Mouse (Mus musculus) heart, postnatal 14 days (tissue): ENCODE measurements at regions not wholly inside any gene's neighbourhood (a gene's known extent, or its start where the extent isn't known, plus 50 kb on each side); places are given as distances from the start of the nearest gene placed in this dataset.
"Not testable (repeated sequence)": the region's sequence is repeated elsewhere in the genome, so short reads cannot be mapped to it uniquely, and the experiment has no call there.

Experiments
- DNase-seq, 2 experiments: peaks; one replicate each; pipeline ENCODE4 v3.0.0; 2021 to 2022
- intact Hi-C: fragments of 180-260 bp; cut with DNase I; formaldehyde crosslinking; loops from one replicate; pipeline ENCODE4 v1.15.1; 2025

DNA sequence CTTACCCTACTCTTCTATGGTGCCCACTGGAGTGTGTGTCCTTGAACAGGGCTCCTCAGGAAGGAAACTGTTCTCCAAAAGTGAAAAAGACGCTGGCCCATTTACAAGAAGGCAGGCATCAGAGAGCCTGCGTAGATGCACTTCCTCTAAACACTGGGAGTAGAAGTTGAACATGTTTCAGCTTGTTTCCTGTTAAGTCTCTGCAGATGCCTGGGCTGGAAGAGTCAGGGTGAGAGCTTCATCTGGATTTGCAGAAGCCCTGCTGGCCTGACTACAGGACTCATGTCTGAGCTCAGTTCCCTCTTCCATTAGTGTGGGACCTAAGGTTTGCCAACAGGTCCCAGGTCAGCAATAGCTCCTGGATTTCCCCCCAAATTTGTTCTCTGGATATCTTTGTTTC is 54.7 kb upstream of the Nlrp1b start:
- intact Hi-C loops: no loop called here
- no peak for DNase-seq

- DNase-seq: not testable (repeated sequence)
- intact Hi-C loops: loop anchor here (2.0 kb wide), 1 partner anchor 57 kb away; the partner anchor contains the start of gene Nlrp1b
These were observed 57.7 kb upstream of the Nlrp1b start for GRCm38 (mm10) chr11:71288243-71288642.

GRCm38 (mm10) chr11:71289490-71289889 is 59.0 kb upstream of the Nlrp1b start:
- intact Hi-C loops: loop anchor here (2.0 kb wide), 1 partner anchor 59 kb away; the partner anchor contains the start of gene Nlrp1b
- DNase-seq: no peak

- no peak for DNase-seq
- intact Hi-C loops: no loop called here
These were observed 68.9 kb upstream of the Nlrp1b start for GRCm38 (mm10) chr11:71299479-71299878.

DNA sequence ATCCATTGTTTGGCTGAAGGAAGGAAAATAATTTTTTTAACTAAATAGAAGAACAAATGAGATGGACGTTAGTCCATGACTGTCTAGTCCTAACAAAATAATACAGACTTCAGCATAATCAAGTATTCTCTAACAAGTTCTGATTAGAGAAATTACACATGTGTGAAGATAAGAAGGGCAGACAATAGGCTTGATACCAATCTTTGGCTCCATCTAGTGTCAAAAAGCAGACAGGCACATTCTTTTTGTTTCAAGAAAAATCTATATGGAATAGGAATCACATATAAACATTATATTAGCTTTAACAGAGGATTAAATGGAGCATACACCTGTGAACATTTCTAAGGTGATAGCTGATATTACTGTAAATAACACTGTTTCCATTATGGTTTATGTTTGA is 92.9 kb upstream of the Nlrp1b start:
- DNase-seq: no peak
- intact Hi-C loops: no loop called here

GRCm38 (mm10) chr11:71337428-71337827 is 106.9 kb upstream of the Nlrp1b start:
- intact Hi-C loops: loop anchor here (5.0 kb wide), 1 partner anchor 700 kb away; the partner anchor contains the start of gene Aipl1
- DNase-seq: no peak

DNA sequence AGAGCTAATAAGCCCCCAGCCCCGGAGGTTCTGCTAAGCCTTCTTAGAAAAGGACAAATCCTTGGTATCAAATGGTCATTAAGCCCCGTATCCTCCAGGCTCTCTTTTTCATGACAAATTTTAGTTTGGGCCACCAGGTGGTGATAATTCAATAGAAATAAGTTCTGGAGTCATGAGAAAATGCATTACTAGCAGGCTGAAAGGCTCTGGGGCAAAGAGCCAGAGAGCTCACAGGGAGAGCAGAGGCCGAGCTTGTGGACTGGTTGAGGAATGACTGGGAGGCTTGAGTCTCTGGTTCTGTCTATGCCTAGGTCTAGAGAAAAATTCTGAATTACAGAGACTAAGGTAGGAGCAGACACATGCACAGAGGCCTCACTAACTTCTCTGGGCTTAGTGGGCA is 115.5 kb upstream of the Nlrp1b start:
- DNase-seq: peak in 1 of 2 experiments; percentile 14

DNA sequence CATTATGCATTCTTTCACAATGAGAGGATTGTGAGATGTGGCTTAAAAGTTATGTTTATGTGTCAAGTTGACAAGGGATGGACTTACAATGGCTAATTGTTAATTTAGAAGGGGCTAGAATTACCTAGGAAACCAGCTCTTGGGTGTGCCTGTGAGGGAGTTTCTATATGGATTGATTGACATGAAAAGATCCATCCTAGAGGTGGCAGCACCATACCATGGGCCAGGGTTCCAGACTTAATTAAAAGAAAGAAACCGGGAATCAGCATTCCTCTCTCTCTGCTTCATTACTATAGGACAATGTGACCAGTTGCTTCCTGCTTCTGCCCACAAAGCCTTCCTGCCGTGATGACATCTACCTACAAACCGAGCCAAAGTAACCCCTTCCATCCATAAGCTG is 126.6 kb upstream of the Nlrp1b start:
- intact Hi-C loops: no loop called here
- no peak for DNase-seq

More for the DNA sequence above, 115.5 kb upstream of the Nlrp1b start:
- intact Hi-C loops: loop anchor here (5.0 kb wide), 1 partner anchor 501 kb away; no protein-coding TSS in a partner anchor

- DNase-seq: no peak
- intact Hi-C loops: no loop called here
These were observed 130.3 kb upstream of the Nlrp1b start for GRCm38 (mm10) chr11:71360856-71361255.

- no peak for DNase-seq
- intact Hi-C loops: no loop called here
These were observed 141.3 kb upstream of the Nlrp1b start for GRCm38 (mm10) chr11:71371871-71372270.

DNA sequence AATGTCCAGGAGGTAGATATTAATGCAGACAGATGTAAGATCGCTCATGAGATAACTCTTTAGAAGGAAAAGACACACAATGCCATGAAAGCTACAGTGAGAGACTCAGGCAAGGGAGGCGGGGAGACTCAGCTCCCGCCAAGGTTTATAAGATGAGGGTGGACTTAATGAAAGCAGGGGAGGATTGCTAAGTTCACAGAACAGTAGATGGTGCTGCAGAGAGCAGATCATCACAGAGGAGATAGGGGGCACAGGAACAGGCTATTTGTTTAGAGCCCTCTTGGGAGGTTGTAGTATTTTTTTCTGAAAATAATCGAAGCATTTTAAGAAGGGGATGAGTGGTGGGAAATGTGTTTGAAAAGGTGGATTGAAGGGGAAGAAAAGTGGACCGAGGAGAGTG is 144.6 kb upstream of the Nlrp1b start:
- intact Hi-C loops: no loop called here
- no peak for DNase-seq

GRCm38 (mm10) chr11:71388411-71388810 is 157.9 kb upstream of the Nlrp1b start:
- DNase-seq: no peak
- intact Hi-C loops: no loop called here

DNA sequence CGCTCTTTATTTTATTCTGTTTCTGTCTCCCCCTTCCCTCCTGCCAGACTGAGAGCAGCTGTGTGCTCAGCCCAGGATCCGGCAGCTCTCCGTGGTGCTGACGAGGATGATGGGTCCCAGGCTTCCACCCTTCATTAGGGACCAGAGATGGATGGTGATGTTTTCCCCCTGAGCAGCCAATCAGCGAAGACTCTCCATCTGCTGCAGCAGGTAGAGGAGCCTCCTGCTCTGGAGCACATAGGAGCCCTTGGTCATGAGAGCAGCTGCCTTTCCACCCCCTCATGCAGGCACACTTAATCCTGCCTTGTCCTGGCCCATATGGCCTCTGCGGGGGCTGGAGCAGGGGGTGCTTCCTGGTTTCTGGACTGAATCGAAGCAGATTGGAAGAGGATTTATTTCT is 159.1 kb upstream of the Nlrp1b start:
- peak; percentile 13 to 37 for DNase-seq
- intact Hi-C loops: no loop called here

- no peak for DNase-seq
- intact Hi-C loops: no loop called here
These were observed 159.6 kb upstream of the Nlrp1b start for GRCm38 (mm10) chr11:71390151-71390550.

DNA sequence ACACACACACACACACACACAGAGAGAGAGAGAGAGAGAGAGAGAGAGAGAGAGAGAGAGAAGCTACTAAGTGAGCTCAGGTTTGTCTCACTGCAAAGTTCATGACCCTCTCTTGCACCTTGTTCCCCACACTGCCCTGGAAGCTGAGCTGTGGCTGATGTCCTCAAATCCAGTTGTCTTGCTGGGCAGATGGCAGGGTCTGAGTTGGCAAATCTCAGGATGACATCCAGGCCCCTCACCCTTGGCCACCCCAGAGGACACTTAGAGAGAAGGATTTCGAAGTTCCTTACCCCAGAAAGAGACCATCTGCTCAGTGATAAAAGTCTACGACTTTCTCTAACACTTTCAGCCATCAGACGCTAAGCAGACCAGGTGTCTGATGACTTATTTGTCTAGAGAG is 160.1 kb upstream of the Nlrp1b start:
- no peak for DNase-seq
- intact Hi-C loops: no loop called here

DNA sequence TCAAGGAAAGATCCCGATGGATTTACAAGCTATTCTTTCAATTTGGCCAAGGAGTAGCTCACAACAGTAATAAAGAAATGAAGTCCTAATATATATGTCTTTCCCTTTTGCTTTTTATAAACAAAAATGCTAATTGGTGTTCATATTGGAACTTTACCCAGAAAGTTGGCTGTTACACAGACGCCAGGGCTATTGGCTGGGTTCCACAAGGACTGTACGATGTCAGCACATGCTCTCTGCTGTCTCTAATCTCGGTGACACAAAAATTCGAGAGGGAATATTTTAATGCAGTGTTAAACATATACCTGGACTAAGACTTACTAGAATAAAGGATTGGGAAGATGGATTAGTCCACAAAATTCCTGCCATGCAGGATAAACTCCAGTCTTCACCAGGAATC is 162.9 kb upstream of the Nlrp1b start:
- no peak for DNase-seq
- intact Hi-C loops: no loop called here

DNA sequence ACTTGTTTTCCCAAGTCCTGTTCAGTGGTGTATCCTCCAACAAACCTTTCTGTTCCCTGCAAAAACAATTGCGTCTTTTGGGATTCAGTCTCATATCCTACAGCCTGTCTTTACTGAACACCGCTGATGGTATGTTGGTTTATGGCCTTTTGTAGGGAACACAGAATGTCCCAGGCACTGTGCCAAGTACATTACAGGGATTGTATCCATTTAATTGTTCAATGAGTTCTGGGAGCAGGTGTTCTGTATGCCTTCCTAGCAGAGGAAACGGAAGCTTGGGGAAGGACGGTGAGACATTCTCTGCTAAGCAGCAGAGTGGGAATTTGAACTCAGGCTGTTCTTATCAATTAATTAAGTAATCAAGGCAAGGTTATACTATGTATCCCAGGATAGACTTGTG is 164.5 kb upstream of the Nlrp1b start:
- no peak for DNase-seq
- intact Hi-C loops: no loop called here

DNA sequence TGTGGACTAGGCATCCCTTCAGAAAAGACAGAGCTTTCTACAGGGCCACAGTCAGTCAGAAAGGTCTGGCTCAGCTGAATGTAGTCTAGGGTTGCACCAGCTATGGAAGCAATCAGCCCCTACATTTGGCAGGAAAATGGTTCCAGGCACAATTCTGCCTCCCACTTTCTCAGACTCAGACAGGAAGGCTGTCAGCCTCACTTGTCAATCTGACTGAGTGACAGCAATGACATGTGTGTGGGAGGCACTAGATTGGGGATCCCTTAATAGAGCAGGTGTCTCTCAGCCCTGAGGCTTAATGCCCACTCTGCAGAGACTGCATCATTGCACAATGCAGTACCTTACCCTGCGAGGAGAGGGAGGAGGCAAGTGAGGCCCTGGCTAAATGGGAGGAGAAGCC is 165.1 kb upstream of the Nlrp1b start:
- intact Hi-C loops: no loop called here
- no peak for DNase-seq

- no peak for DNase-seq
- intact Hi-C loops: no loop called here
These were observed 169.8 kb upstream of the Nlrp1b start for GRCm38 (mm10) chr11:71400351-71400750.

DNA sequence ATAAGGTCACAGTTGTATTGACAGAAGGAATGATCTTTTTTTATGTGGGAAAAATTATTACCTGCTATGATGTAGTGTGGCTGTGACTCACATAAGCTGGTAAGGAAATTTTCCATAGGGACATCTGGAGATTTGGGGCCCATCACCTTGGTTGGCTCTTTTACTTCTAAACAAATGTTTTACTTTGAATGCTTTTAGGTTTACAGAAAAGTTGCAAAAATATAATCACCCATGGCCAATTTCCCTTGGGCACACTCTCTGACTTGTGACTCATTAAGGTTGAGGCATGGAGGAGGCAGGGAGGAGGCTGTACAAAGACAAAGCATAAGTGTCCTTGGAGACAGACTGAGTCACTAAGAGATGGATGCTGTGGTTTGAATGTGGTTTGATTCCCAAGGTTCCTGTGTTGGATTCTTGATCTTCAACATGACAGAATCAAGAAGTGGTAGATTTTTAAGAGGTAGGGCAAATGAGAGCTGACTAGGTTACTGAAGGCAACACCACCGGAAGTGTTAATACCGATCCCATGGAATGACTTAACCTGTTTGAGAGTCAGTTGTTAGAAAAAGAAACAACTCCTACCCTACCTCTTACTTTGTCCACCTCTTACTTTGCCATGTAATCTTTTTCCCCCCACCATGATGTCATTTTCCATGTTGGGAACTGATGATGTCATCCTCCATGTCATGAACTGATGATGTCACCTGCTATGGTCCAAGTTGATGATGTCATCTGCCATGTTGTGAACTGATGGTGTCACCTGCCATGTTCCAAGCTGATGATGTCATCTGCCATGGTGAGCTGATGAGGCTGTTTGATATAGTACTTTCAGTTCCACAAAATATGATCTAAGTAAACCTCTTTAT is 171.1 kb upstream of the Nlrp1b start:
- DNase-seq: no peak
- intact Hi-C loops: no loop called here

- intact Hi-C loops: no loop called here
- no peak for DNase-seq
These were observed 173.8 kb upstream of the Nlrp1b start for GRCm38 (mm10) chr11:71404361-71404760.

DNA sequence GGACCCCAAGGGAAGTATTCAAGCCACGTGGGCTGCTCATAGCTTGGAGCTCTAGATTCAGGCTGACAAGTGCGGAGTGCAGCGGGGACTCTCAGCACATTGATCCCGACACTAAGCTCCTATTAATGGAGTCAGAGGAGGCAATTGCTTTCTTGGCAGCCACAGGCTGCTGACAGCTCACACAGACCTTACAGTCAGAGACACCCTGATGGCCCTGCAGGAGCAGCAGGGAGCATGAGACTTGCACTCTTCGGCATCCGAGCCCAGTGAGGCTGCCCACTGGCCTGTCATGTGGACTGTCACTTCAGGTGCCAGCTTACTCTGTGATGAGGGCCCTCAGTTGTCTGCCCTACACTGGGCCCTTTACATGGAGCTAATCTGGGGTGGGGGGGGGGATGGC is 176.5 kb upstream of the Nlrp1b start:
- DNase-seq: no peak
- intact Hi-C loops: no loop called here
